Mouse (Mus musculus) neutrophil, adult 5-6 weeks (primary cell): ENCODE results near the gene Nptx1. TPM values are rescaled to one million over a fixed set of nuclear protein-coding genes. Genes with fewer than 3 reads are reported as not detected.
A peak's percentile ranks its signal among the peaks of the same experiment; 100 is the strongest.

ENCODE experiments used
- ATAC-seq: fragments of 151-379, 151-347 bp; 2 replicates; pipeline ENCODE4 v1.8.0; 2017; ENCODE audit warnings: mild to moderate bottlenecking, moderate TSS enrichment; ENCODE audit not compliant: insufficient number of reproducible peaks, poor library complexity, low FRiP score, severe bottlenecking; ENCODE audit errors: extremely low read depth
- total RNA-seq: library from RNA; stranded (forward); fragments of 200-1000 nt; gene quantifications from 2 replicates; pipeline ENCODE4 v1.2.3, GENCODE M21; 2017

Nptx1 gene
- total RNA-seq, 1 experiment from 2014 or later: not detected

DNA sequence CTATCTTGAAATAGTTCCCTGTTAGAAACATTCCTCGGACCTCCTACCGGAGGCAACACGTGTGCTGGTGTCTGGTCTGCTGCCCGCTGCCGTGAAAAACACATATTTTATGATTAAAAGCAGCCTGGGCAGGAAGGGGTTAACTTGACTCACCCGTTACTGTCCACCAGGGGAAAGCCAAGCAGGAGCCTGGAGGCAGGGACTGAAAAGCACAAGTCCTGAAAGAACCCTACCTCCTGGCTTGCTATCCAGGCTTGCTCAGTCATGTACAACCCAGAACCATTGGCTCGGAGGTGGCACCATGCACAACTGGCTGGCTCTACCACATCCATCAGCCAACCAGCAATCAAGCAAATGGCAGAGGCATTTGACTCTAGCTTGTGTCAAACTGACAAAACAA, 13.8 kb downstream of the Nptx1 start:
- ATAC-seq: no peak

DNA sequence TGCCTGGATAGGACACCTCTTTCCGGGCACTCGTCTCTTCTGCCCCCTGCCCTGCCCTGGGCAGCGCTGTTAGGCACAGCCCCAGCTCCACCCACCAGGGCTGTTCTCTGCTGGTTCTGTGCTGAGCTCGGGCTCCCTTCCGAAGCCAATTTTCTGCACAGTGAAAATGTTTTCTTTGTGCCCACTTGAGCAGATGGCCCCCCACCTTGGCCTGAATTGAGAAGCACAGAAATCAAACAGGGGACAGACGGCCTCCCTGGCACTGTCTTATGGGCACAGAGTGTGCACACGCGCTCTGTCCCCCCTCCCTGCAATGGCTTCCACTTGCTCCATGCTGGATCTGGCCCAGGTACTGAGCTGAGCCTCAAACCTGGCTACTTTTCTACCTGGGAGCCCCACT, 15.1 kb downstream of the Nptx1 start:
- ATAC-seq: no peak

DNA sequence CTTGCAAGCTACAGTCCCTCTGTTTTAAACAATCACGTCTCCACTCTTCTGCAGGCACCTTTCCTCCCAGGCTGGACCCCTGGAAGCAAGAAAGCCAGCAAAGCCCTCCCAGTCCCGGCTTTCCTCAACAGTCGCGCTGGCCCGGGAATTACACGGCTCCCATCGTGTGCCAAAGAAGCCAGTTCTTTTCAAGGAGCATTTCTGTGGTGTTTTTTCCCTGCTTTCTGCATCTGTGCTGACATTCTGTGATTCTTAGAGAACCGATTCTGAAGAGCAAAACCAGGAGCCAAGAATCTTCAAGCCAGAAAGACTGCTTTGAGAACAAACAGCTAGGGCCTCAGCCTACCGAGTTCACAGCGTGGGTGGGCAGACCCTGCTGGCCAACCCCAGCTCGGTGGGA, 18.6 kb downstream of the Nptx1 start:
- ATAC-seq: no peak

- ATAC-seq: no peak
These were observed 21.2 kb downstream of the Nptx1 start for GRCm38 (mm10) chr11:119526068-119526966.

DNA sequence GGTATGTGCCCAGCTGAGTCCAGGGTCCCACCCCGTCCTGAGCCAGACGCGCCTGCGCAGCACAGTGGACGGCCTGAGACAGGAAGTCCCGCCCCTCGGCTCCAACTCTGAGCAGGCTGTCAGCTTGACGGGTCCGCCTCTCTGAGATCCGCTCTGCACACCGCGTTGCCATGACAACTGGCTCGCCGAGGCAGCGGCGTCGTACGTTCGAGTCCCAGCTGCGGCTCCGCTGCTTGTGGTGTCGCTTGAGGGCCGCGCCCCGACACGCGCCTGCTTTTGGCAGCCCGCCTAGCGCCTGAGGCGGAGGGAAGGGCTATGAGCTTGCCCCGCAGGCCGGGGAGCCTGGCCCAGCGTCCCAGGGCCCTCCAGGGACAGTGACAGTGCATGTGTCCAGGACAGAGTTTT, 23.0 kb downstream of the Nptx1 start:
- peak; percentile 78 for ATAC-seq

- ATAC-seq: no peak
These were observed 24.2 kb downstream of the Nptx1 start for GRCm38 (mm10) chr11:119523392-119523791.

DNA sequence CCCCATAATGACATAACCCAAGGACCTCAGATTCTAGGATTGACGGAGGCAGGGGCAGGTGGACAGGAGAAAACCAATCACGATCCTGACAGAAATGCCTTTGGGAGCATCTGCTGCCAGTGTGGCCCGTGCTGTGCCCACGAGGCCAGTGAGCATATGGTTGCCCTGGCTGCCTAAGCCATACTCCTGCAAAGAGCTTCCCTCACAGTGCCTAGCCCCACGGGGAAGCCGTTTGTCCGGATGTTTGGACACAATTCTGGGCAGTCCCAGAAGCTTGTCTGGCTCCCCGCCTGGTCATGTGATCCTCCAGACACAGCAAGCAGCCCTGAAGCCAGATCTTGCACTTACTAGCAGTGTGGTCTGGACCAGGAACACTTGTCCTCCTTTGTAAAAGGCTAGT, 24.8 kb downstream of the Nptx1 start:
- ATAC-seq: no peak

DNA sequence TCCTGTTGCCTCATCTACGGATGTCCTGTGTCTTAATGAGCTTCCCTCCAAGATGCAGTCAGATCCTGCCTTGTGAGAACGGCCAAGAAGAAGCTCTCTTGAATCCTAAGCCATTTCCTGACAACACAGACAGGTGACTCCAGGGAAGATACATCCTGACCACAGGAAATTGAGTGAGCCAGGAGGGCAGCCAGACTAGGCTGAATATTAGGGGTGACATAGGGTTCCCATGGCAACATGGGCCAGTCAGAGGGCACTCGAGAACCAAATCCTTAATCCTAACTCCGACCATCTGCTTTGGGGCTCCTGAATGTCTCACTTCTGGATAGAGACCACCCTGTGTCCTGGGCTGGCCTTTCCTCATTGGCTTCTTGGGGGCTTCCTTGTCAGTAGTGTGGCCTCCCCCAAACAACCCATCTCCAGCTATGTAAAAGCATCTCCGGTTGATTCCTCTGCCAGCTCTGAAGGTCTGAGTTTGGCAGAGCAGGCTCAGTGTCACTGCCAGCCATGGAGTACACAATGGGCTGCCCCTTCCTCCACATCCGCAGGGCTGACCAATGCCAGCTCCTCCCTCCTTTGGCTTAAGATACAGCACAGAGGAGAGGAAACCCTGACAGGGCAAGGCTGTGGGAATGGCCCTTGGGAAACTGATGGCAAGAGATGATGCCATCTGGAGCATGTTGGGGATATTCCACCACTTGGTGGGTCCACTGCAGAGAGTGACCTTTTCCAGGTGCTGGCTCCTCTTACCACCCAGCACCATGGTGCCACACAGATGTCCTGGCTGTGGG, 25.4 kb downstream of the Nptx1 start:
- no peak for ATAC-seq

GRCm38 (mm10) chr11:119520713-119521063, 26.9 kb downstream of the Nptx1 start:
- ATAC-seq: no peak

- no peak for ATAC-seq
These were observed 27.4 kb downstream of the Nptx1 start for GRCm38 (mm10) chr11:119520005-119520712.

GRCm38 (mm10) chr11:119519387-119519786, 28.2 kb downstream of the Nptx1 start:
- ATAC-seq: no peak

DNA sequence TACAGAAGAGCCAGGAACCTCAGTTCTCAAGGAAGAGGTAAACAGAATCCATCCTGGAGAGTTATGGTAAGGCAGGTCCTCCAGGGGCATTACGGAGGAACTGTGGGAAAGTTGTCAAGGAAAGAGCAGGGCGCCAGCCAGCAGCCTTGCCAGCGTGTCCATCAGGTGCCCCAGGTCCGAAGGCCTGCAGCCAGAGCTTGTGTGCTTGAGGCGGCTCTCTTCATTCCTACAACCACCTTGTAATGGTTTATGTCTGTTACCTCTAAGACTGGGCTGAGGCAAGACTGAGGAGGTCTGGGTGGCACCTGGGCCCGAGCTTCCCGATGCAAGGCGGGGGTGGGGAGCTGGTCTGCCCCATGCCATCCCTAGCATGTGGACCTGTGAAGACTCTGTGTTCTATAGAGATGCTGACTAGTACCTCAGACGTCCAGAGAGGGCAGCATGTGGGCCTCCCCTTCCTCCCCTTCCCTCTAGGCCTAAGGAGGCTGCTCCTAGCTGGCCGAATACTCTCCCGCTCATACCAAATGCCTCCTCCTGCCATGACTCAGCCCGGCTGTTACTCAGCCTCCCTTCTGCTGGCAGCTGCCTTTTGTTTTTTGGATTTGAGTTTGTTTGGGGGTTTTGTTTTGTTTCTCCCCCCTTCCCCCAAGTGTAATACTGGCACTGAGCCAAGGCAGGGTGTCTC, 30.7 kb downstream of the Nptx1 start:
- no peak for ATAC-seq

DNA sequence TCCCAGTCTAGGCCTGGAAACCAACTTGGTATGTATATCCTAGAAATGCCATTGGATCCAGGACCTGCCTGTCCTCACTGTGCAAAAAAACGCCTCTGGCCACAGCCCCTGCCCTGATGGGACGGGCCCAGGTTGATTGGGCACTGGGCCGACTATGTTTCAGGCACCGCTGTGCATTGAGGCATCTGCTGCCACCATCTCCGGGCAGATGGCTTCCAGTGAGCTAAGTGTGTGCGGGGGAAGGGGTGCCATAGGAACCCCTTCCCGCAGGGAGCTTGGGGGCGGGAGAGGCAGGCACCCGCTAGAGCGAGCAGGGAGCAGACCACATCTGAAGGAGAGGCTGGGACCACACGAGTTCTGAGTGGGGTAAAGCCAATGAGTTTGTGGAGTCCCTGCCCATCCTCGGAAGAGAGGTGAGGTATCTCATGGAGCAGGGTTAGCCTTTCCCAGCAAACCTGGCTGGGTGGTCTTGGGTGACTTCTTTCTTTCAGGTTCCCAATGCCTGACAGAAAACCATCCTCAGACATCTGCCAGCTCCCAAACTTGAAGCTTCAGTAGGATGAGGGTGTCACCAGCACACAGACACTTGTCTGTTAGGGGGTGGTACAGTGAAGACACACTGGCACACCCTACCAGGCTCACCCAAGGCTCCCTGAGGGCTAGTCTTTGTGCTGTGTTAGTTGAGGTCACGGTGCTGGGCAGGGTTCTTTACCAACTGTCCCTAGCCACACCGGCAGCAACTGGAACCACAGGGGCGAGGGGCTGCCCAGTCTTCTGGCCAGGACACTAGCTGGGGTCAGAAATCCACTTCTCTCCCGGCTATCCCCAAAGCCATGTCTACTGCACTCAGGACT, 31.5 kb downstream of the Nptx1 start:
- no peak for ATAC-seq

GRCm38 (mm10) chr11:119514967-119515636, 32.5 kb downstream of the Nptx1 start:
- no peak for ATAC-seq

DNA sequence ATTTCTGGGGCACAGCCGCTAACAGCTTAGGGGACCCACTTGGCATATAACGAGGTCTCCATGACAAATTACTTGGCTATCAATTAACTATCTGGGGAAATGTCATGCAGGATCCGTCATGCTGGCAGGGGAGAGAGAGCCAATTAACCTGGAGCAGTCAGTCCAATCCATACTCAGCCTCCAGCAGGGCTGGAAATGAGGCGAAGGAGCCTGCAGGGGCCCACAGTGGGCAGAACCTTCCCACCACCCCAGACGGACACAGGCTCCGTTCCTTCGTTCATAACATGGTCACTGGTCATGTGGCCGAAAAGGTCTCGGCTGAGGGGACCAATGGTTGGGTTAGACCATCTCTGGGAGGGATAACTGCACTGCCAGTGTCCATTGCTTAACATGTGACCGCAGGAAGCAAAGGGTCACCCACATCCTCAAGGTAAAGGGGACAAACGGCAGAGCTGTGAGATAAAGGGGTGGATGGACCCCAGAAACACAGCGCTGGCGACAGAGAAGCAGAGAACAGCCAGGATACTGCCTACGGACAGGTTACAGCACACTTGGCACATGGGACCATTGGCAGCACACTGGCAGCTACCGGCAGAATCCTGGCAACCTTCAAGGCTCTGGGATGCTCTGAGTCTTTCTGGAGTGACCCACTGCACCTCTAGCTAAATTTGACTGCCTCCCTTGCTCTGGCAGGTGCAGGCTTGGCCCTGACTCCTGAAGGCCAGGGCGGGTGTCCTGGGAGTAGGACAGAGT, 33.3 kb downstream of the Nptx1 start:
- no peak for ATAC-seq

GRCm38 (mm10) chr11:119513038-119513659, 34.4 kb downstream of the Nptx1 start:
- ATAC-seq: no peak
